Mouse (Mus musculus): ENCODE results near the gene Best1.

DNA sequence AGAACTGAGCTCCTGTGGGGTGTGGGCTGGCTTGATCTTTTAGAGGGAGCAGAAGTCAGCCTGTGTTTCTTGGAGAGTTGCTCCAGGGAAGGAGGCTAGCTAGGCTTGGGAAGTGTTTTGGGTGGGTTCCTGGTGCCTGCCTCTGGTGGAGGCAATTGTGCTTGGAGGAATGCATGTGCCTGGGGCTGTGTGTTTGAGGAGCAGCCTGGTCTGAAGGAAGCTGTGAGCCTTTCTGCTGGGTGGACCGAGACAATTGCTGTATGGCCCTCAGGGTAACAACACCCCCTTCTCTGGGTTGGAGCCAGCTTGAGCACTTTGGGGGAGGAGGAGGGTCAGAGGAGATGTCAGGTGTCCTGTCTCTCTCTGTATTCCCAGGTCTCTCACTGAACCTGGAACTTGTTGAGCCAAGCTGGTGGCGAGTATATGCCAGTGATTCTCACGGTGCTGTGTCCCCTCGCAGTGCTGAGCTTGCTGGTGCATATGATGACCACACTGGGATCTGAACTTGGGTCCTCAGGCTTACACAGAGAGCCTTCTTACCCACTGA lies 17.9 kb upstream of the Best1 start:
- TF ChIP-seq CTCF (conservative IDR thresholded peaks at IDR 0.05; ENCODE audit: low read length) (no peak), POU5F1 (IDR thresholded peaks at IDR 0.05; ENCODE audit: borderline replicate concordance, low read length) (no peak)

Measured in E14TG2a.4 (cell line).